Mouse (Mus musculus) spleen, adult 2 months (tissue): ENCODE results near the gene Ndufb8.

Experiments
- CTCF ChIP-seq: fragments of 200-500 bp; IDR thresholded peaks from 2 replicates; pipeline ENCODE4 v1.5.1; 2011; ENCODE audit warnings: mild to moderate bottlenecking, inconsistent platforms; ENCODE audit not compliant: insufficient read depth, insufficient read length, insufficient replicate concordance; ENCODE audit errors: extremely low read depth
- POLR2A ChIP-seq: fragments of 200-500 bp; IDR thresholded peaks from 2 replicates; pipeline ENCODE4 v1.6.1; 2011; ENCODE audit warnings: low read depth, low read length, inconsistent platforms

GRCm38 (mm10) chr19:44554861-44555590 lies at the start of gene Ndufb8:
- TF ChIP-seq CTCF (no peak), POLR2A (peak; percentile 87)
